Comparison of ENCODE assay signal across 15 mouse cellular contexts in the genomic region with DNA sequence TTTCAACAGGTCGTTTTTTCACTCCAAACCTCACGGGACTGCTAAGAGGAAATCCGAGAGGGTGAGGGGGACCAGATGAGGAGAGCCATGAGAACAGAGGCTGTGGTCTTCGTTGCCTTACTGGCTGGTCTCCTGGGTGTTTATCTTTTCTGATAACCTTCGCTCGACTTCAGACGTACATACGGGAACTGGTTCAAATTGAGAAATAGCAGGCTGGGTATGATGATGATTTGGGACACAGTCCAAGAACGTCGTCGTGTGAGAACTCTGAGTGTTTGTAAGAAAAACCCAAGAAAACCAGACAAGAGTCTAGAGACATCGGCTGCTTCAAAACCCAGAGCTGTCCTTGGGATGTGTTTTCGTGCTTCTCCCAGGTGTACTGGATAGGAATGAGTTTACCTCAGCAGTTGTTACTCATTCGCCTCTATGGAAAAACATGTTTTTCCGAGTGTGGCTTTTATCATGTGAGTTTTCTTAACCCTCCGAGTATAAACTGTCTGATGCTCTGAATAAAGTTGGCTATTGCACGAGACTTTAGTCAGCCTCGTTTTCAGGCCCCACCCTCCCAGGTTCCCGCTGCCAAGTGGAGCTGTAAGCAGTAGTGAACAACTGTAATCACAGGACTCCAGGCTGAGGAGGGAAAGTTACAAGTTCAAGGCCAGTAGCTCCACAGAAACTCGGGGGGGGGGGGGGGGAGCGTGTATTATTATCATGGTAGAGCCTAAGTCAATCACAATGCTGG. TPM values are rescaled to one million over a fixed set of nuclear protein-coding genes. Genes with fewer than 3 reads are reported as not detected.
DNase-seq lines count a peak whose midpoint lies in the region; ATAC-seq and TF ChIP-seq lines count a peak whose summit lies in the region.
"Had no signal": no experiment of that assay in that cellular context is flagged by ENCODE, and none has a peak within 500 bp of the region (broad histone marks: within the 10 kb centered on the region; RNA-seq: fewer than 3 reads in every experiment).

No protein-coding gene starts in this region.

- WGBS in heart, embryonic 12.5 days = 21% methylated on average over 21 of the region's 21 CpGs
- WGBS in lung, embryonic 14.5 days = 15% methylated on average over 21 of the region's 21 CpGs
- WGBS in lung, adult 2 months = 35% methylated on average over 21 of the region's 21 CpGs
- WGBS in stomach, embryonic 15.5 days = 25% methylated on average over 20 of the region's 21 CpGs

- H3K4me2 ChIP-seq in heart, embryonic 12.5 days = peak overlapping the region; percentile 22
- peak overlapping the region; percentile 29; the same call in 1 of the 2 replicates for H3K4me2 ChIP-seq in lung, embryonic 14.5 days
- no peak overlapping the region for H3K4me2 ChIP-seq in stomach, embryonic 15.5 days
- H3K4me2 ChIP-seq: embryonic facial prominence, embryonic 13.5 days; midbrain, embryonic 12.5 days had no signal

- no peak overlapping the region for H3K9ac ChIP-seq in heart, embryonic 12.5 days
- H3K9ac ChIP-seq in lung, embryonic 14.5 days = no peak overlapping the region
- no peak overlapping the region for H3K9ac ChIP-seq in stomach, embryonic 15.5 days
- H3K9ac ChIP-seq: embryonic facial prominence, embryonic 13.5 days; midbrain, embryonic 12.5 days had no signal

- H3K9me3 ChIP-seq in heart, embryonic 12.5 days (replicated peaks) = no peaks in the 10 kb centered on the region
- no peaks in the 10 kb centered on the region for H3K9me3 ChIP-seq in lung, embryonic 14.5 days (ENCODE audit: low read depth, low read length)
- no peaks in the 10 kb centered on the region for H3K9me3 ChIP-seq in stomach, embryonic 15.5 days
- H3K9me3 ChIP-seq: embryonic facial prominence, embryonic 13.5 days; midbrain, embryonic 12.5 days had no signal

- no peak for TF ChIP-seq CTCF in lung, embryonic 14.5 days (IDR thresholded peaks at IDR 0.05; ENCODE audit: low read depth)
- no peak for TF ChIP-seq CTCF in lung, adult 2 months (IDR thresholded peaks at IDR 0.05; ENCODE audit: insufficient read depth, low read length)

- peaks cover 72% of the 10 kb centered on the region for H3K4me1 ChIP-seq in heart, embryonic 12.5 days (replicated peaks)
- H3K4me1 ChIP-seq in lung, embryonic 14.5 days (ENCODE audit: insufficient read depth) = peaks cover 42% of the 10 kb centered on the region
- peaks cover 7% of the 10 kb centered on the region; the same call in 1 of the 2 replicates for H3K4me1 ChIP-seq in lung, adult 2 months (ENCODE audit: control insufficient read depth, insufficient read depth, low read length)
- peaks cover 35% of the 10 kb centered on the region for H3K4me1 ChIP-seq in stomach, embryonic 15.5 days

- no peak for TF ChIP-seq POLR2A in lung, adult 2 months (IDR thresholded peaks at IDR 0.05; ENCODE audit: borderline replicate concordance, extremely low read depth, low read depth, low read length)

- H3K27me3 ChIP-seq in heart, embryonic 12.5 days (replicated peaks) = no peaks in the 10 kb centered on the region
- H3K27me3 ChIP-seq in lung, embryonic 14.5 days (ENCODE audit: insufficient read depth, low read length) = no peaks in the 10 kb centered on the region
- H3K27me3 ChIP-seq in stomach, embryonic 15.5 days (replicated peaks) = no peaks in the 10 kb centered on the region
- H3K27me3 ChIP-seq: embryonic facial prominence, embryonic 13.5 days; midbrain, embryonic 12.5 days had no signal

- ATAC-seq in heart, embryonic 12.5 days (ENCODE audit: insufficient number of reproducible peaks, low FRiP score) = peak; percentile 71
- ATAC-seq in lung, embryonic 14.5 days (ENCODE audit: insufficient read depth) = peak; percentile 67
- ATAC-seq in stomach, embryonic 15.5 days (ENCODE audit: insufficient read depth, low FRiP score, low read depth) = peak; percentile 36; the same call in 1 of the 2 replicates
- ATAC-seq: forebrain, embryonic 14.5 days had no signal

- no peaks in the 10 kb centered on the region for H3K36me3 ChIP-seq in heart, embryonic 12.5 days
- H3K36me3 ChIP-seq in lung, embryonic 14.5 days (ENCODE audit: insufficient read depth) = no peaks in the 10 kb centered on the region
- H3K36me3 ChIP-seq in stomach, embryonic 15.5 days = no peaks in the 10 kb centered on the region
- H3K36me3 ChIP-seq: embryonic facial prominence, embryonic 13.5 days; midbrain, embryonic 12.5 days had no signal

- peak overlapping the region; percentile 66; the same call in 1 of the 2 replicates for H3K27ac ChIP-seq in heart, embryonic 12.5 days (ENCODE audit: poor library complexity, severe bottlenecking)
- peak overlapping the region; percentile 3; the same call in 1 of the 2 replicates for H3K27ac ChIP-seq in lung, embryonic 14.5 days (ENCODE audit: low read depth)
- no peak overlapping the region for H3K27ac ChIP-seq in stomach, embryonic 15.5 days
- H3K27ac ChIP-seq: embryonic facial prominence, embryonic 13.5 days; gastrocnemius, adult 2 months; midbrain, embryonic 12.5 days had no signal

- no peak overlapping the region for H3K4me3 ChIP-seq in heart, embryonic 12.5 days
- no peak overlapping the region for H3K4me3 ChIP-seq in lung, embryonic 14.5 days (ENCODE audit: low read depth, low read length)
- H3K4me3 ChIP-seq in lung, adult 2 months (replicated peaks; ENCODE audit: extremely low read depth, low read depth, low read length) = no peak overlapping the region
- no peak overlapping the region for H3K4me3 ChIP-seq in stomach, embryonic 15.5 days (replicated peaks)
- H3K4me3 ChIP-seq: embryonic facial prominence, embryonic 13.5 days; gastrocnemius, adult 2 months; midbrain, embryonic 12.5 days had no signal

- no peak for DNase-seq in heart, adult 8-10 months (ENCODE audit: low spot score)
- peak; percentile 90 for DNase-seq in lung, embryonic 14.5 days
- no peak for DNase-seq in lung, adult 2 months
- peak; percentile 68 for DNase-seq in fibroblast of lung, adult 2 months (ENCODE audit: low read depth)
- DNase-seq in layer of hippocampus, postnatal 14 days (ENCODE audit: low spot score in 2 of 2) = no peak
- DNase-seq: gastrocnemius, adult 2 months; kidney, adult 18-20 months; kidney, postnatal 25 days; right cerebral cortex, postnatal 25 days; thymus, adult 18-20 months had no signal

RNA-seq across cellular contexts. Expression of a gene that starts 46.6 kb away (rescaled TPM):
- polyA plus RNA-seq in heart, embryonic 12.5 days (2016; fragmentation: Nextera tagmentation; extraction: Ambion mirVana) = 6.9 and 7.1 TPM in 2 replicates
- total RNA-seq in heart, adult 8-10 months (2022) = 1 to 10 TPM; 7.9 to 9.2 (median 8.6) TPM
- polyA plus RNA-seq in lung, embryonic 14.5 days (2014; fragmentation: Nextera tagmentation; extraction: Ambion mirVana) = 7.3 and 9.6 TPM in 2 replicates
- 8.3 and 8.8 TPM in 2 replicates for polyA plus RNA-seq in lung, adult 2 months (2012; rRNA removed)
- polyA plus RNA-seq in stomach, embryonic 15.5 days (2015; fragmentation: Nextera tagmentation; extraction: Ambion mirVana) = 7.5 and 7.7 TPM in 2 replicates
- total RNA-seq in layer of hippocampus, postnatal 14 days (2021) = 10 to 100 TPM; 33.5 to 37.5 TPM

Comparison
In these comparisons a context has a peak if more than half of its experiments do, and no peak if none do; other contexts are left out.
1. DNase-seq: peak in lung, embryonic 14.5 days (single experiment) and fibroblast of lung, adult 2 months (single experiment); none in heart, adult 8-10 months (single experiment), lung, adult 2 months (single experiment) and layer of hippocampus, postnatal 14 days (0 of 2).
2. Peak in every context shown above with its lines, with median percentiles within 50 percentile points of each other: ATAC-seq.